Mouse (Mus musculus): ENCODE measurements around the gene Dip2c. TPM values are rescaled to one million over a fixed set of nuclear protein-coding genes. Genes with fewer than 3 reads are reported as not detected.

Gene Dip2c
- polyA plus RNA-seq, 1 experiment from 2014 or later, result 13.8 TPM

DNA sequence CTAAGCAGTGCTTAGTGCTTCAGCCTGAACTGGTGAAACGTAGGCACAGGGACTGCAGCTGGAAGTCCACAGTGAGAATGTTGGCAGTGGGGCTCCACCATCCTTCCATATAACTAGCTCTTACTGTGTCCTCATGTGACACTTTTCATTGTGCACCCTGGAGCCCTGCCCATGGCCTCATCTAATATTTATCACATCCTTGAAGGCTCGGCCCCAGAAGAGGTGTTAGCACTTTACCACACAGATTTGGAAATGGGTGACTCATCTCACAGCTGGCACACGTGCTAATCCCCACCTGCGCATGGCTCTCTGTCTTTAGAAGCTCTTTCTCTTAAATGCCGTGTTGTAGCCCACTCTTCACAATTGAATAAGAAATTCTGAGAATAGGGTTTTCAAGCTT is 292.5 kb downstream of the Dip2c start:
- no peak overlapping the region for H3K27ac ChIP-seq (ENCODE audit: low read length)

DNA sequence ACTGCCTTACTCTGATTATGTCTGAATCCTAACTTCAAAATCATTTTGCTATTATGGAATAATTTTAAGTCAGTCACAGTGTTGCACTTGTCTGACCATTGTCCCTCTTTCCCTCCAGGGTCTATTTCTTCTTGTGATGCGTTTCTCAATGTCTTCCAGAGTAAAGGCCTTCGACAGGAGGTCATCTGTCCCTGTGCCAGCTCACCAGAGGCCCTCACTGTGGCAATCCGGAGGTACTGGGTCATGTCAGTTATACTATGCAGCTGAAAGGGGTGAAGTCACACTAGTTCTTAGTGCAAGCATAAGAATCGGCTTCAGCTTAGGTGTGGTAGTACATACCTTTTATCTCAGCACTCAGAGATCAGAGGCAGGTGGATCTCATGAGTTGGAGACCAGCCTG is 300.4 kb downstream of the Dip2c start:
- H3K4me3 ChIP-seq (ENCODE audit: low read depth, low read length), result no peak overlapping the region
- H3K9ac ChIP-seq (ENCODE audit: low read depth, low read length), result no peak overlapping the region
- 83% methylated on average over 4 of the region's 4 CpGs for WGBS
- no peaks in the 10 kb centered on the region for H3K9me3 ChIP-seq (replicated peaks; ENCODE audit: control insufficient read depth, low read length, poor library complexity, severe bottlenecking)
- H3K4me1 ChIP-seq (ENCODE audit: control insufficient read depth, insufficient read depth, low read length), result no peaks in the 10 kb centered on the region
- H3K36me3 ChIP-seq (ENCODE audit: control insufficient read depth, insufficient read depth, low read length), result 0 out of 2 replicates have a peak, but pooled peaks cover 8% of the 10 kb centered on the region
- no peaks in the 10 kb centered on the region for H3K27me3 ChIP-seq (ENCODE audit: control insufficient read depth, insufficient read depth, low read depth, low read length)
- no peak for ATAC-seq
- H3K4me2 ChIP-seq (ENCODE audit: low read length), result no peak overlapping the region
- H3K27ac ChIP-seq (ENCODE audit: low read length), result no peak overlapping the region

More for the DNA sequence above, 292.5 kb downstream of the Dip2c start:
- no peaks in the 10 kb centered on the region for H3K4me1 ChIP-seq (ENCODE audit: control insufficient read depth, insufficient read depth, low read length)
- peaks cover 10% of the 10 kb centered on the region for H3K36me3 ChIP-seq (ENCODE audit: control insufficient read depth, insufficient read depth, low read length)
- WGBS, result 86% methylated on average over 5 of the region's 5 CpGs
- ATAC-seq, result no peak
- no peaks in the 10 kb centered on the region for H3K9me3 ChIP-seq (replicated peaks; ENCODE audit: control insufficient read depth, low read length, poor library complexity, severe bottlenecking)
- H3K9ac ChIP-seq (ENCODE audit: low read depth, low read length), result no peak overlapping the region
- no peaks in the 10 kb centered on the region for H3K27me3 ChIP-seq (ENCODE audit: control insufficient read depth, insufficient read depth, low read depth, low read length)
- no peak overlapping the region for H3K4me2 ChIP-seq (ENCODE audit: low read length)
- no peak overlapping the region for H3K4me3 ChIP-seq (ENCODE audit: low read depth, low read length)

- H3K36me3 ChIP-seq (ENCODE audit: control insufficient read depth, insufficient read depth, low read length), result 0 out of 2 replicates have a peak, but pooled peaks cover 8% of the 10 kb centered on the region
- no peak overlapping the region for H3K27ac ChIP-seq (ENCODE audit: low read length)
- H3K9me3 ChIP-seq (replicated peaks; ENCODE audit: control insufficient read depth, low read length, poor library complexity, severe bottlenecking), result no peaks in the 10 kb centered on the region
- no peak overlapping the region for H3K4me3 ChIP-seq (ENCODE audit: low read depth, low read length)
- 92% methylated on average over 4 of the region's 4 CpGs for WGBS
- no peak overlapping the region for H3K9ac ChIP-seq (ENCODE audit: low read depth, low read length)
- no peaks in the 10 kb centered on the region for H3K27me3 ChIP-seq (ENCODE audit: control insufficient read depth, insufficient read depth, low read depth, low read length)
- H3K4me2 ChIP-seq (ENCODE audit: low read length), result no peak overlapping the region
- no peak for ATAC-seq
- H3K4me1 ChIP-seq (ENCODE audit: control insufficient read depth, insufficient read depth, low read length), result no peaks in the 10 kb centered on the region
Observed at GRCm38 (mm10) chr13:9578456-9578855, 302.1 kb downstream of the Dip2c start.

DNA sequence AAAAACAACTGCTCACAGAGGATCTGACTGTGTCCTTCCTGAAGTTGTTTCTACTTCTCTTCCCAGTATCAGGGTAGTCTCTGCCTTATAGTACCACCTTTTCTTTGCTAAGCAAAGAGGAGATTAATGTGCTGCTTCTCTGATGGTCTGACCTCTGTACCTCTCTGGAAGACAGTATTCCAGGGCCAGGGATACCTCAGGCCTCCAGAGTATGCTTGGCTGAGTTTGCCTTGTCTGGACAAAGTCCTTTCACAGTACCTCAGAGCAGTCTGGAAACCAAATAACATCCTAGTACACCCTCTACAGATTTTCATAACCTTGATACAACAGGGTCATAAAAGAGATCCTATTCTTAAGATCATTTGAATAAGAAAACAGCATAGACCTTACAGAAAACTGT is 305.5 kb downstream of the Dip2c start:
- no peak for ATAC-seq
- Histone ChIP-seq H3K36me3 (ENCODE audit: control insufficient read depth, insufficient read depth, low read length) (0 out of 2 replicates have a peak, but pooled peaks cover 8% of the 10 kb centered on the region), H3K27ac (ENCODE audit: low read length) (no peak overlapping the region), H3K4me3 (ENCODE audit: low read depth, low read length) (no peak overlapping the region), H3K4me1 (ENCODE audit: control insufficient read depth, insufficient read depth, low read length) (peaks cover 2% of the 10 kb centered on the region; the same call in 1 of the 2 replicates), H3K9ac (ENCODE audit: low read depth, low read length) (no peak overlapping the region), H3K4me2 (ENCODE audit: low read length) (no peak overlapping the region), H3K9me3 (replicated peaks; ENCODE audit: control insufficient read depth, low read length, poor library complexity, severe bottlenecking) (no peaks in the 10 kb centered on the region), H3K27me3 (ENCODE audit: control insufficient read depth, insufficient read depth, low read depth, low read length) (no peaks in the 10 kb centered on the region)

GRCm38 (mm10) chr13:9583579-9583978 is 307.3 kb downstream of the Dip2c start:
- ATAC-seq, result 0 out of 2 replicates have a peak, but pooled peaks have one; percentile 42
- H3K27ac ChIP-seq (ENCODE audit: low read length), result no peak overlapping the region
- no peak overlapping the region for H3K4me2 ChIP-seq (ENCODE audit: low read length)
- H3K4me1 ChIP-seq (ENCODE audit: control insufficient read depth, insufficient read depth, low read length), result peaks cover 2% of the 10 kb centered on the region; the same call in 1 of the 2 replicates
- no peak overlapping the region for H3K4me3 ChIP-seq (ENCODE audit: low read depth, low read length)
- no peaks in the 10 kb centered on the region for H3K9me3 ChIP-seq (replicated peaks; ENCODE audit: control insufficient read depth, low read length, poor library complexity, severe bottlenecking)
- H3K27me3 ChIP-seq (ENCODE audit: control insufficient read depth, insufficient read depth, low read depth, low read length), result no peaks in the 10 kb centered on the region
- 0 out of 2 replicates have a peak, but pooled peaks cover 5% of the 10 kb centered on the region for H3K36me3 ChIP-seq (ENCODE audit: control insufficient read depth, insufficient read depth, low read length)
- H3K9ac ChIP-seq (ENCODE audit: low read depth, low read length), result no peak overlapping the region

- Histone ChIP-seq H3K4me2 (ENCODE audit: low read length) (no peak overlapping the region), H3K4me3 (ENCODE audit: low read depth, low read length) (no peak overlapping the region), H3K9me3 (replicated peaks; ENCODE audit: control insufficient read depth, low read length, poor library complexity, severe bottlenecking) (no peaks in the 10 kb centered on the region), H3K36me3 (ENCODE audit: control insufficient read depth, insufficient read depth, low read length) (0 out of 2 replicates have a peak, but pooled peaks cover 2% of the 10 kb centered on the region), H3K4me1 (ENCODE audit: control insufficient read depth, insufficient read depth, low read length) (no peaks in the 10 kb centered on the region), H3K27ac (ENCODE audit: low read length) (no peak overlapping the region), H3K27me3 (ENCODE audit: control insufficient read depth, insufficient read depth, low read depth, low read length) (no peaks in the 10 kb centered on the region), H3K9ac (ENCODE audit: low read depth, low read length) (no peak overlapping the region)
- 78% methylated on average over 6 of the region's 6 CpGs for WGBS
- ATAC-seq, result no peak
Observed at GRCm38 (mm10) chr13:9599334-9600096, 323.2 kb downstream of the Dip2c start.

- no peak for ATAC-seq
- Histone ChIP-seq H3K9me3 (replicated peaks; ENCODE audit: control insufficient read depth, low read length, poor library complexity, severe bottlenecking) (no peaks in the 10 kb centered on the region), H3K4me3 (ENCODE audit: low read depth, low read length) (no peak overlapping the region), H3K9ac (ENCODE audit: low read depth, low read length) (no peak overlapping the region), H3K27me3 (ENCODE audit: control insufficient read depth, insufficient read depth, low read depth, low read length) (no peaks in the 10 kb centered on the region), H3K4me1 (ENCODE audit: control insufficient read depth, insufficient read depth, low read length) (no peaks in the 10 kb centered on the region), H3K4me2 (ENCODE audit: low read length) (no peak overlapping the region), H3K36me3 (ENCODE audit: control insufficient read depth, insufficient read depth, low read length) (0 out of 2 replicates have a peak, but pooled peaks cover 3% of the 10 kb centered on the region), H3K27ac (ENCODE audit: low read length) (no peak overlapping the region)
- WGBS, result 76% methylated on average over 3 of the region's 3 CpGs
Observed at GRCm38 (mm10) chr13:9601350-9601749, 325.0 kb downstream of the Dip2c start.

DNA sequence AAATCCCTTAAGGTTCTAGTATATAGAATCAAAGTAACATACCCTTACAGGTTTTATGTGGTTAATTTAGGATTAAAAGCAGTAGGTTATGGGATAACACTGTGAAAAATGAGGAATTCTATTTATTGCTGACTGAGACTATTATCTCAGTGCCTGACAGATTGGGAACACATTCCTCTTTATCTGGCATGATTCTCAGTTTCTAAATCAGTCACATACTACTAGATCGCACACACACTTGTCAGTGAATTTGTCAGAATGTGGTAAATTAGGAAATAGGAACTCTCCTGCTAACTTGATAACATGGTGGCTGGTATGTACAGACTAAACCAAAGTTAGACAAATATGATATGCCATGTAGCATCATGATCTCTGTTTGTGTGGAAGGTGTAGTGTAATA is 334.9 kb downstream of the Dip2c start:
- peaks cover 3% of the 10 kb centered on the region; the same call in 1 of the 2 replicates for H3K4me1 ChIP-seq (ENCODE audit: control insufficient read depth, insufficient read depth, low read length)
- H3K9ac ChIP-seq (ENCODE audit: low read depth, low read length), result no peak overlapping the region
- peaks cover 10% of the 10 kb centered on the region for H3K36me3 ChIP-seq (ENCODE audit: control insufficient read depth, insufficient read depth, low read length)
- no peaks in the 10 kb centered on the region for H3K9me3 ChIP-seq (replicated peaks; ENCODE audit: control insufficient read depth, low read length, poor library complexity, severe bottlenecking)
- 100% methylated on average over 1 of the region's 1 CpGs for WGBS
- no peak overlapping the region for H3K4me3 ChIP-seq (ENCODE audit: low read depth, low read length)
- H3K27ac ChIP-seq (ENCODE audit: low read length), result no peak overlapping the region
- ATAC-seq, result no peak
- H3K4me2 ChIP-seq (ENCODE audit: low read length), result no peak overlapping the region
- H3K27me3 ChIP-seq (ENCODE audit: control insufficient read depth, insufficient read depth, low read depth, low read length), result no peaks in the 10 kb centered on the region

DNA sequence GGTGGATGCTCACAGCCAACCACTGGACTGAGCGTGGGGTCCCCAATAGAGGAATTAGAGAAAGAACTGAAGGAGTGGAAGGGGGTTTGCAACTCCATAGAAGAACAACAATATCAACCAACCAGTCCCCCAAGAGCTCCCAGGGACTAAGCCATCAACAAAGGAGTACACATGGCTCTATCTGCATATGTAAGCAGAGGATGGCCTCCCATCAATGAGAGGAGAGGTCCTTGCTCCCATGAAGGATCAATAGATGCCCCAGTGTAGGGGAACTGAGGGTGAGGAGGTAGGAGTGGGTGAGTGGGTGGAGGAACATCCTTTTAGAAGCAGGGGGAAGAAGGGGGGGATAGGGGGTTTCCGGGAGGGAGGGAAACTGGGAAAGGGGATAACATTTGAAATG is 356.4 kb downstream of the Dip2c start:
- no peak for ATAC-seq
- Histone ChIP-seq H3K4me3 (ENCODE audit: low read depth, low read length) (no peak overlapping the region), H3K4me2 (ENCODE audit: low read length) (no peak overlapping the region), H3K9ac (ENCODE audit: low read depth, low read length) (no peak overlapping the region), H3K4me1 (ENCODE audit: control insufficient read depth, insufficient read depth, low read length) (no peaks in the 10 kb centered on the region; the same call in 1 of the 2 replicates), H3K36me3 (ENCODE audit: control insufficient read depth, insufficient read depth, low read length) (no peaks in the 10 kb centered on the region; the same call in 1 of the 2 replicates), H3K9me3 (replicated peaks; ENCODE audit: control insufficient read depth, low read length, poor library complexity, severe bottlenecking) (no peaks in the 10 kb centered on the region), H3K27ac (ENCODE audit: low read length) (no peak overlapping the region), H3K27me3 (ENCODE audit: control insufficient read depth, insufficient read depth, low read depth, low read length) (no peaks in the 10 kb centered on the region)
- 36% methylated on average over 2 of the region's 2 CpGs for WGBS
